Mouse (Mus musculus): ENCODE measurements around the gene Ap2a2. TPM values are rescaled to one million over a fixed set of nuclear protein-coding genes. Genes with fewer than 3 reads are reported as not detected.

The Ap2a2 gene
- polyA plus RNA-seq, 1 experiment = 92.7 TPM

DNA sequence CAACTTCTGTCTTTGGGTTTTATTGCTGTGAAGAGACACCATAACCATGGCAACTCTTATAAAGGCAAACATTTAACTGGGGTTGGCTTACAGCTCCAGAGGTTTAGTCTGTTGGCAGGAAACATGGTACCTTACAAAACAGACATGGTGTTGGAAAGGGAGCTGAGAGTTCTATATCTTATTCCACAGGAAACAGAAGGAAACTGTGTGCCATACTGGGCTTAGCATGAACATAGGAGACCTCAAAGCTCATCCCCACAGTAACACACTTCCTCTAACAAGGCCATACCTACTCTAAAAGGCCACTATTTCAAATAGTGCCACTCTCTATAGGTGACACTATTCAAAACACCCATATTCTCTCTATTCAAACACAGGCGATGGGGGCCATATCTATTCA lies 16.5 kb downstream of the Ap2a2 start:
- H3K79me2 ChIP-seq (ENCODE audit: control insufficient read depth, insufficient read depth) = peaks cover 100% of the 10 kb centered on the region
- H3K4me3 ChIP-seq (ENCODE audit: insufficient read depth, poor library complexity, severe bottlenecking) = no peak overlapping the region
- TF ChIP-seq CTCF (IDR thresholded peaks at IDR 0.05; ENCODE audit: control insufficient read depth, insufficient read depth, insufficient read length) (no peak), USF1 (IDR thresholded peaks at IDR 0.05; ENCODE audit: low read depth) (no peak), CEBPB (IDR thresholded peaks at IDR 0.05; ENCODE audit: low read depth) (no peak), MYOG (IDR thresholded peaks at IDR 0.05; ENCODE audit: control insufficient read depth, extremely low read depth, insufficient read length) (no peak)
- no peaks in the 10 kb centered on the region for H3K36me3 ChIP-seq (ENCODE audit: control insufficient read depth, insufficient read depth)
- H3K27me3 ChIP-seq (ENCODE audit: control insufficient read depth, insufficient read depth, insufficient read length) = no peaks in the 10 kb centered on the region
- H3ac ChIP-seq (ENCODE audit: control insufficient read depth, insufficient read length, low read depth) = no peak overlapping the region
- peaks cover 93% of the 10 kb centered on the region for H3K79me3 ChIP-seq (ENCODE audit: low read depth)

DNA sequence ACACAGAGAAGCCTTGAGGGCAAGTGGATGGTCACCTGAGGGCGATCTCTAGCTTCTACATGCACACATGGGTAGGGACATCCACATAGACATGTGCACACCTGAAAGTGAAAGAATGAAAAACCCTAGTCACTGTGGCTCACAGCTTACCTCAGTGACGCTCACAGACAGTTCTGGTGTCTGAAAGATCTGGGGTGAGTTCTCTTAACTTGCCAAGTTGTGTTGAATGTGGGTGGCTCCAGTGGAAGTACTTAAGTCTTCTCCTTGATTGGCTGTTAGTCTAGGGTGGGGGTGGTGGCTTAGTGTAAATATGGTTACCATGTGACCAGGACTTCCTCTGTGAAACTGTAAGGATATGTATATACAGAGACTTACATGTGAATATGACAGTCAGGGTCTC lies 17.0 kb downstream of the Ap2a2 start:
- TF ChIP-seq MYOG (IDR thresholded peaks at IDR 0.05; ENCODE audit: control insufficient read depth, extremely low read depth, insufficient read length) = no peak
- TF ChIP-seq CTCF (IDR thresholded peaks at IDR 0.05; ENCODE audit: control insufficient read depth, insufficient read depth, insufficient read length) = no peak
- TF ChIP-seq FOSL1 (IDR thresholded peaks at IDR 0.05; ENCODE audit: insufficient read depth, low read length, poor library complexity, severe bottlenecking) = no peak
- no peak for TF ChIP-seq USF1 (IDR thresholded peaks at IDR 0.05; ENCODE audit: low read depth)
- no peak for TF ChIP-seq CEBPB (IDR thresholded peaks at IDR 0.05; ENCODE audit: low read depth)
- TF ChIP-seq MAX (IDR thresholded peaks at IDR 0.05) = no peak
- TF ChIP-seq MYOD1 (IDR thresholded peaks at IDR 0.05; ENCODE audit: control insufficient read depth, insufficient read length, low read depth) = no peak

DNA sequence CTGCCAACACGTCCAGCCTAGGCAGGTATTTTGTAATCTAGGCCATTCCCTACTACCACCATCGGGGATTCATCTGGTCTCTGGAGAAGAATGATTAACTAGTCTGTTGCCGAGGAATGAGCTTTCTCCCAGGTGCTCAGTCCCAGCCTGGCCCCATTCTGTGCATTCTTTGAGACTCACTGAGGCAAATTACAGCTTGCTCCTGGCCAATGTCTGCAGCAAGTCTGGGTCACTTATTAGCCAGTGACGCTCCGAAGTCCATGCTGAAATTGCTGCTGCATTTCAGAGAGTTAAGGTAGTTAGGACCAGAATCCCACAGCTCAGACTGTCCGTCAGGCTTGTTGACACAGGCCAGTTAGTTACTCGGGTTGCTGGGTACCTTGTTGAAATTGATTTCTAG lies 19.4 kb downstream of the Ap2a2 start:
- Histone ChIP-seq H3K4me3 (ENCODE audit: insufficient read depth, poor library complexity, severe bottlenecking) (no peak overlapping the region), H3K36me3 (ENCODE audit: control insufficient read depth, insufficient read depth) (no peaks in the 10 kb centered on the region), H3ac (ENCODE audit: control insufficient read depth, insufficient read length, low read depth) (no peak overlapping the region), H3K27me3 (ENCODE audit: control insufficient read depth, insufficient read depth, insufficient read length) (no peaks in the 10 kb centered on the region), H3K79me3 (ENCODE audit: low read depth) (peaks cover 90% of the 10 kb centered on the region), H3K79me2 (ENCODE audit: control insufficient read depth, insufficient read depth) (peaks cover 100% of the 10 kb centered on the region)
- TF ChIP-seq MAX (IDR thresholded peaks at IDR 0.05) (no peak), CEBPB (IDR thresholded peaks at IDR 0.05; ENCODE audit: low read depth) (no peak), MYOG (IDR thresholded peaks at IDR 0.05; ENCODE audit: control insufficient read depth, extremely low read depth, insufficient read length) (no peak), USF1 (IDR thresholded peaks at IDR 0.05; ENCODE audit: low read depth) (no peak), MYOD1 (IDR thresholded peaks at IDR 0.05; ENCODE audit: control insufficient read depth, insufficient read length, low read depth) (no peak), CTCF (IDR thresholded peaks at IDR 0.05; ENCODE audit: control insufficient read depth, insufficient read depth, insufficient read length) (no peak), FOSL1 (IDR thresholded peaks at IDR 0.05; ENCODE audit: insufficient read depth, low read length, poor library complexity, severe bottlenecking) (no peak)

More for the DNA sequence above, 17.0 kb downstream of the Ap2a2 start:
- Histone ChIP-seq H3K27me3 (ENCODE audit: control insufficient read depth, insufficient read depth, insufficient read length) (no peaks in the 10 kb centered on the region), H3K36me3 (ENCODE audit: control insufficient read depth, insufficient read depth) (no peaks in the 10 kb centered on the region), H3K79me2 (ENCODE audit: control insufficient read depth, insufficient read depth) (peaks cover 100% of the 10 kb centered on the region), H3K4me3 (ENCODE audit: insufficient read depth, poor library complexity, severe bottlenecking) (no peak overlapping the region), H3K79me3 (ENCODE audit: low read depth) (peaks cover 92% of the 10 kb centered on the region), H3ac (ENCODE audit: control insufficient read depth, insufficient read length, low read depth) (no peak overlapping the region)

DNA sequence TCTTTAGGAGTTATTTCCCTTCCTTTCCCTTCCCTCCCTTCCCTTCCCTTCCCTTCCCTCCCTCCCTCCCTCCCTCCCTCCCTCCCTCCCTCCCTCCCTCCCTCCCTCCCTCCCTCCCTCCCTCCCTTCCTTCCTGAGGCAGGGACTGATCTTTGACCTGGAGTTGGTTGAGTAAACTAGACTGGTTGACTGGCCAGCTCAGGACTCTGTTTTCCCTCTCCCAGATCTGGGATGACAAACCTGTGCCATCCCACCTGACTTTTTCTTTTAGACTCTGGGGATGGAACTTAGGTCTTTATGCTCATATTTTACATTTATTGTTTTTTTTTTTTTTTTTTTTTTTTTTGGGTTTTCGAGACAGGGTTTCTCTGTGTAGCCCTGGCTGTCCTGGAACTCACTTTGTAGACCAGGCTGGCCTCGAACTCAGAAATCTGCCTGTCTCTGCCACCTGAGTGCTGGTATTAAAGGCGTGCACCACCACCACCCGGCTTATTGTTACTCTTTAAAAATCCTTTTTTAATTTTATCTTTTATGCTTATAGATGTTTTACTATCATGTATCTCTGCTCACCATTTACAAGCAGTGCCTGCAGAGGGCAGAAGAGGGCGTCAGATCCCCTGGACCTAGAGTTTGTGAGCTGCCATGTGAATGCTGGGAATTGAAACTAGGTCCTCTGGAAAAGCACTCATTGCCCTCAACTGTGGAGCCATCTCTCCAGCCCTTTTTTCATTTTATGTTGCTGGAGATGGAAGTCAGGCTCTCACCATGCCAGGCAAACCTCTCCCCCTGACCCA lies 22.3 kb downstream of the Ap2a2 start:
- H3K79me2 ChIP-seq (ENCODE audit: control insufficient read depth, insufficient read depth) = peaks cover 100% of the 10 kb centered on the region
- no peak for TF ChIP-seq MYOD1 (IDR thresholded peaks at IDR 0.05; ENCODE audit: control insufficient read depth, insufficient read length, low read depth)
- TF ChIP-seq CTCF (IDR thresholded peaks at IDR 0.05; ENCODE audit: control insufficient read depth, insufficient read depth, insufficient read length) = no peak
- no peak for TF ChIP-seq USF1 (IDR thresholded peaks at IDR 0.05; ENCODE audit: low read depth)
- no peak for TF ChIP-seq FOSL1 (IDR thresholded peaks at IDR 0.05; ENCODE audit: insufficient read depth, low read length, poor library complexity, severe bottlenecking)
- no peak overlapping the region for H3ac ChIP-seq (ENCODE audit: control insufficient read depth, insufficient read length, low read depth)
- H3K27me3 ChIP-seq (ENCODE audit: control insufficient read depth, insufficient read depth, insufficient read length) = no peaks in the 10 kb centered on the region
- peaks cover 84% of the 10 kb centered on the region for H3K79me3 ChIP-seq (ENCODE audit: low read depth)
- H3K36me3 ChIP-seq (ENCODE audit: control insufficient read depth, insufficient read depth) = no peaks in the 10 kb centered on the region
- H3K4me3 ChIP-seq (ENCODE audit: insufficient read depth, poor library complexity, severe bottlenecking) = no peak overlapping the region

DNA sequence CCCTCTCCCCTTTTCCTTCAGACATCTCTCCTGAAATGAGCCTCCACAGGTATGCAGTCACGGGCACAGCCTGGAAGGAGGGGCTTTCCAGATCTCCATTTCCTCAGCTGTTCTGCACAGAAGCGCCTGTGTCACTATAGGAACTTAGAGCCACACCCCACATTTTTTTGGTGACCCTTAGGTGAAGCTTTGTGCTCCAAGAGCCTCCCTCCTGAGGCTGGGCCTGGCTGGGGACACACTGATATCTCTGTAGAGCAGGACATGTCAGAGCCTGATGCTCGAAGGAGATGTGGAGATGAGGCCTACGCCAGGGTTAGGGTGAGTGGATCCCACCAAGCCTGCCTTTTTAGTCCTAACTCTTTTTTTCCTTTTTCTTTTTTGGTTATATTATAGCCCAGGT lies 23.3 kb downstream of the Ap2a2 start:
- H3K79me3 ChIP-seq (ENCODE audit: low read depth) = peaks cover 77% of the 10 kb centered on the region
- H3K79me2 ChIP-seq (ENCODE audit: control insufficient read depth, insufficient read depth) = peaks cover 91% of the 10 kb centered on the region
- peaks cover under 1% of the 10 kb centered on the region for H3K36me3 ChIP-seq (ENCODE audit: control insufficient read depth, insufficient read depth)
- H3ac ChIP-seq (ENCODE audit: control insufficient read depth, insufficient read length, low read depth) = no peak overlapping the region
- H3K27me3 ChIP-seq (ENCODE audit: control insufficient read depth, insufficient read depth, insufficient read length) = no peaks in the 10 kb centered on the region
- TF ChIP-seq MAX (IDR thresholded peaks at IDR 0.05) (no peak), USF1 (IDR thresholded peaks at IDR 0.05; ENCODE audit: low read depth) (no peak), CEBPB (IDR thresholded peaks at IDR 0.05; ENCODE audit: low read depth) (no peak), FOSL1 (IDR thresholded peaks at IDR 0.05; ENCODE audit: insufficient read depth, low read length, poor library complexity, severe bottlenecking) (no peak), CTCF (IDR thresholded peaks at IDR 0.05; ENCODE audit: control insufficient read depth, insufficient read depth, insufficient read length) (no peak), MYOD1 (IDR thresholded peaks at IDR 0.05; ENCODE audit: control insufficient read depth, insufficient read length, low read depth) (no peak), MYOG (IDR thresholded peaks at IDR 0.05; ENCODE audit: control insufficient read depth, extremely low read depth, insufficient read length) (no peak)
- no peak overlapping the region for H3K4me3 ChIP-seq (ENCODE audit: insufficient read depth, poor library complexity, severe bottlenecking)

DNA sequence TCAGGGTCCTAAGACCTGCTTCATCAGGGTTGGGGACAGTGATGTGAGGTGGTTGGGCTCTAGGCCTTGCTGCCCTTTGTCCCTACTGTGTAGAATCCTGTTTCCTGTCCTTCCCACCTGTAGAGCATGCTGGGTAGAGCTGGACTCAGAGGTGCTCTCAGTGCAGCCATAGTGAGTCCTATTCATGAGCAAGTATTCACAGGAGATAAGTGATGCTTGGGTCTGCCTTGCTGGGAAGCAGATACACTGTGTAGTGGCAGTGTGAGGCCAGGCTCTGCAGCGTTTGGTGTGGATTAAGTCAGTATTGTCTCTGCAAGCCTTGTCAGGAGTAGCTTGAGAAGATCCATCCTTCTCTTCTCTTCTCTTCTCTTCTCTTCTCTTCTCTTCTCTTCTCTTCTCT lies 23.9 kb downstream of the Ap2a2 start:
- peaks cover 72% of the 10 kb centered on the region for H3K79me3 ChIP-seq (ENCODE audit: low read depth)
- H3ac ChIP-seq (ENCODE audit: control insufficient read depth, insufficient read length, low read depth) = no peak overlapping the region
- H3K4me3 ChIP-seq (ENCODE audit: insufficient read depth, poor library complexity, severe bottlenecking) = no peak overlapping the region
- no peaks in the 10 kb centered on the region for H3K27me3 ChIP-seq (ENCODE audit: control insufficient read depth, insufficient read depth, insufficient read length)
- peaks cover 85% of the 10 kb centered on the region for H3K79me2 ChIP-seq (ENCODE audit: control insufficient read depth, insufficient read depth)
- peaks cover 6% of the 10 kb centered on the region for H3K36me3 ChIP-seq (ENCODE audit: control insufficient read depth, insufficient read depth)
- TF ChIP-seq FOSL1 (IDR thresholded peaks at IDR 0.05; ENCODE audit: insufficient read depth, low read length, poor library complexity, severe bottlenecking) (no peak), MAX (IDR thresholded peaks at IDR 0.05) (no peak), CEBPB (IDR thresholded peaks at IDR 0.05; ENCODE audit: low read depth) (no peak), CTCF (IDR thresholded peaks at IDR 0.05; ENCODE audit: control insufficient read depth, insufficient read depth, insufficient read length) (no peak), MYOG (IDR thresholded peaks at IDR 0.05; ENCODE audit: control insufficient read depth, extremely low read depth, insufficient read length) (no peak), MYOD1 (IDR thresholded peaks at IDR 0.05; ENCODE audit: control insufficient read depth, insufficient read length, low read depth) (no peak), USF1 (IDR thresholded peaks at IDR 0.05; ENCODE audit: low read depth) (no peak)

Measured in C2C12 (cell line).